Mouse (Mus musculus): ENCODE data around the gene Eif3i.
A peak's percentile ranks its signal among the peaks of the same experiment; 100 is the strongest.

- no peak for TF ChIP-seq POLR2A (IDR thresholded peaks at IDR 0.05; ENCODE audit: borderline replicate concordance, low read depth, low read length)
- peak; percentile 42 for TF ChIP-seq CTCF (IDR thresholded peaks at IDR 0.05; ENCODE audit: low read depth, low read length)
Observed at GRCm38 (mm10) chr4:129549306-129549705, 51.1 kb downstream of the Eif3i start.
